Mouse (Mus musculus): ENCODE measurements at regions not wholly inside any gene's neighbourhood (a gene's known extent, or its start where the extent isn't known, plus 50 kb on each side); places are given as distances from the start of the nearest gene placed in this dataset.

DNA sequence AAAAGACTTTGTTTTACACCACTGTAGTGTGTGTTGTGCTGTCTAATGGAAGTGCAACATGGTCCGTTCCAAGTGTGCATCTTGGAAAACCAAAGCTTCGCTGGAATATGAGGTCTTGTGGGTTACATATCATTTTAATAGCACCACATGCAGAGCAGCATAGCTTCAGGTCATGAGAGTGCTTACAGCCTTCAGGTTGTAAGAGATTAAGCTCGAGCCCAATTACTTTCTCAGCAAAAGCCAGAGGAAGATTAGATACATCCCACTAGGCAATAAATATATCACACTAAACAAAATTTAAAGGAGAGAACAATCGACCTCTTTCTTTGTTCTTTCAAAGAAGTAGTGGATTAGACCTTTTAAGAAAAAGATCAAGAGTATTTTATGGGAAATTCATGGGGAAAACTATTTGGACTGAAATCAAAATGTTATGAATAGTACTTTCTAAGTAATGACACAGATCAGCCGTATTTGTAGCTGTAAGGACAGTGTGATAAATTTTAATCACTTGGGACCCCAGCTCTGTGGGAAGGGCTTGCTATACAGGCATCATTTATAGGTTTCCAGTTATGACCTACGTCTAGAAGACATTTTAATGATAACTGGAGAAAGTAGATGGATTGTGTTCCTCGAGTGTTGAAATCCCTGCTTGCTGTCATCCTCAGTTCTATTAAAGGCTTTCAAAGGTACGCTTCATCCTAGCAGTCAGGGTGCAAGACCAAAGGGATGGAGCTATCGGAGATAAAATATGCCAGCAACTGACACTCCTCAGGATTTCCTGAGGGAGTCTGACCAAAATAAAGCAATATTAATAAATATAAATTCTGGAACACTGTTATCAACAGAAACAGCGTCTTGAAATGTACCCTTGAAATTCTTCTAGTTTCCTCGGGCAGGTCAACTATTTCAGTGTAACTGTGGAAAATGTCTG is 101.3 kb upstream of the Tcf21 start:
- Histone ChIP-seq H3K79me2 (replicated peaks; ENCODE audit: control insufficient read depth, extremely low read depth, insufficient read depth, poor library complexity, severe bottlenecking) (no peaks in the 10 kb centered on the region), H3K4me2 (ENCODE audit: insufficient read depth, low read depth, poor library complexity, severe bottlenecking) (no peak overlapping the region), H3K27ac (ENCODE audit: insufficient read depth, low read depth) (no peak overlapping the region), H3K27me3 (replicated peaks) (no peaks in the 10 kb centered on the region), H3K9ac (ENCODE audit: insufficient read depth, low read depth) (no peak overlapping the region), H3K4me1 (ENCODE audit: control insufficient read depth in 1 of 2, insufficient read depth in 2 of 2) (no peaks in the 10 kb centered on the region), H3K9me3 (replicated peaks; ENCODE audit: low read length) (no peaks in the 10 kb centered on the region), H3K36me3 (replicated peaks in 1 of 2; ENCODE audit: control insufficient read depth in 1 of 2, insufficient read depth in 1 of 2, low read length in 1 of 2) (no peaks in the 10 kb centered on the region), H3K4me3 (replicated peaks in 1 of 3; ENCODE audit: low read depth in 2 of 3, low read length in 2 of 3, poor library complexity in 1 of 3) (no peak overlapping the region)
- dilution Hi-C loops (cut with MboI; ENCODE audit: extremely low pct_ligation_motif_present, extremely low pct_unique_long_range_greater_than_20kb, low sequenced_read_pairs) (no loop called here), in situ Hi-C loops (cut with MboI; ENCODE audit: low pct_ligation_motif_present, low pct_unique_long_range_greater_than_20kb, low sequenced_read_pairs) (no loop called here)
- TF ChIP-seq MYC (IDR thresholded peaks at IDR 0.05; ENCODE audit: low read depth, low read length), result no peak
- no peak for TF ChIP-seq JUN (IDR thresholded peaks at IDR 0.05; ENCODE audit: insufficient read depth, low read depth, low read length)
- TF ChIP-seq SMC3 (IDR thresholded peaks at IDR 0.05; ENCODE audit: low read depth, low read length), result no peak
- TF ChIP-seq EP300 (IDR thresholded peaks at IDR 0.05; ENCODE audit: low read length), result no peak
- TF ChIP-seq SIN3A (IDR thresholded peaks at IDR 0.05; ENCODE audit: low read length), result no peak
- no peak for TF ChIP-seq POLR2A (IDR thresholded peaks at IDR 0.05; ENCODE audit: low read depth, low read length)
- TF ChIP-seq NRF1 (IDR thresholded peaks at IDR 0.05; ENCODE audit: low read depth, low read length), result no peak
- TF ChIP-seq USF2 (conservative IDR thresholded peaks at IDR 0.05; ENCODE audit: low read depth, low read length), result no peak
- no peak for TF ChIP-seq MAX (IDR thresholded peaks at IDR 0.05; ENCODE audit: low read length)
- TF ChIP-seq MAFK (IDR thresholded peaks at IDR 0.05; ENCODE audit: insufficient replicate concordance, low read length), result no peak
- no peak for TF ChIP-seq ELF1 (IDR thresholded peaks at IDR 0.05; ENCODE audit: low read depth, low read length)
- TF ChIP-seq ZC3H11A (IDR thresholded peaks at IDR 0.05; ENCODE audit: low read depth, low read length), result no peak
- no peak for TF ChIP-seq CTCF (conservative IDR thresholded peaks at IDR 0.05 in 1 of 2, IDR thresholded peaks at IDR 0.05 in 1 of 2; ENCODE audit: low read depth in 2 of 2, low read length in 2 of 2)
- no peak for TF ChIP-seq ETS1 (conservative IDR thresholded peaks at IDR 0.05; ENCODE audit: low read depth, low read length)
- no peak for TF ChIP-seq ZNF384 (IDR thresholded peaks at IDR 0.05; ENCODE audit: low read depth, low read length)
- no peak for TF ChIP-seq RAD21 (IDR thresholded peaks at IDR 0.05; ENCODE audit: low read depth, low read length)
- TF ChIP-seq KAT2A (IDR thresholded peaks at IDR 0.05; ENCODE audit: insufficient replicate concordance, low read length), result no peak
- no peak for DNase-seq (ENCODE audit: extremely low read depth)

DNA sequence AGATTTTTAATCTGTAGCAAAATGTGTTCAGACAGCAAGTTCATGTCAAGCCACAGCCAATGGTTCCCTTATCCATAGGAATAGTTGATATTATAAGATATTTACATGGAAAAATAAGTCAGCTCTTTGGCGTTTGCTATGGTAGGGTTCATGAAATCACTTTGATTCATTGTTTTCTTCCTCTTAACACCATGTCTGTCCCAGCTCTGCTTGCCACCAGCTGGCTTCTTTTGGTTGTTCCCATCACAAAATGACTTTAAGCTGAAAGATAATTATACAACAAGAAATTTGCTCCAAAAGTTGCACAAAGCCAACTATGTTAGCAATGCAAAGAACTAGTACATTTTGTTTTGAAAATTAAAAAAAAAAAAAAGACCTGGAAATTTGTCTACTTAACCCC is 99.9 kb upstream of the Tcf21 start:
- Histone ChIP-seq H3K27ac (ENCODE audit: insufficient read depth, low read depth) (no peak overlapping the region), H3K4me3 (replicated peaks in 1 of 3; ENCODE audit: low read depth in 2 of 3, low read length in 2 of 3, poor library complexity in 1 of 3) (no peak overlapping the region), H3K4me1 (ENCODE audit: control insufficient read depth in 1 of 2, insufficient read depth in 2 of 2) (no peaks in the 10 kb centered on the region), H3K27me3 (replicated peaks) (no peaks in the 10 kb centered on the region), H3K79me2 (replicated peaks; ENCODE audit: control insufficient read depth, extremely low read depth, insufficient read depth, poor library complexity, severe bottlenecking) (no peaks in the 10 kb centered on the region), H3K36me3 (replicated peaks in 1 of 2; ENCODE audit: control insufficient read depth in 1 of 2, insufficient read depth in 1 of 2, low read length in 1 of 2) (no peaks in the 10 kb centered on the region), H3K9me3 (replicated peaks; ENCODE audit: low read length) (no peaks in the 10 kb centered on the region), H3K9ac (ENCODE audit: insufficient read depth, low read depth) (no peak overlapping the region), H3K4me2 (ENCODE audit: insufficient read depth, low read depth, poor library complexity, severe bottlenecking) (no peak overlapping the region)
- in situ Hi-C loops (cut with MboI; ENCODE audit: low pct_ligation_motif_present, low pct_unique_long_range_greater_than_20kb, low sequenced_read_pairs), result no loop called here
- TF ChIP-seq ZMIZ1 (IDR thresholded peaks at IDR 0.05; ENCODE audit: low read depth, low read length), result no peak
- TF ChIP-seq BHLHE40 (IDR thresholded peaks at IDR 0.05; ENCODE audit: low read depth, low read length), result no peak
- TF ChIP-seq PAX5 (IDR thresholded peaks at IDR 0.05; ENCODE audit: low read length), result no peak
- no peak for TF ChIP-seq RAD21 (IDR thresholded peaks at IDR 0.05; ENCODE audit: low read depth, low read length)
- TF ChIP-seq TCF12 (IDR thresholded peaks at IDR 0.05; ENCODE audit: low read depth, low read length), result no peak
- no peak for TF ChIP-seq MYC (IDR thresholded peaks at IDR 0.05; ENCODE audit: low read depth, low read length)
- no peak for TF ChIP-seq SMC3 (IDR thresholded peaks at IDR 0.05; ENCODE audit: low read depth, low read length)
- no peak for TF ChIP-seq NELFE (IDR thresholded peaks at IDR 0.05; ENCODE audit: low read depth, low read length)
- dilution Hi-C loops (cut with MboI; ENCODE audit: extremely low pct_ligation_motif_present, extremely low pct_unique_long_range_greater_than_20kb, low sequenced_read_pairs), result no loop called here
- no peak for DNase-seq (ENCODE audit: extremely low read depth)
